Mouse (Mus musculus): ENCODE measurements at regions not wholly inside any gene's neighbourhood (a gene's known extent, or its start where the extent isn't known, plus 50 kb on each side); places are given as distances from the start of the nearest gene placed in this dataset.

DNA sequence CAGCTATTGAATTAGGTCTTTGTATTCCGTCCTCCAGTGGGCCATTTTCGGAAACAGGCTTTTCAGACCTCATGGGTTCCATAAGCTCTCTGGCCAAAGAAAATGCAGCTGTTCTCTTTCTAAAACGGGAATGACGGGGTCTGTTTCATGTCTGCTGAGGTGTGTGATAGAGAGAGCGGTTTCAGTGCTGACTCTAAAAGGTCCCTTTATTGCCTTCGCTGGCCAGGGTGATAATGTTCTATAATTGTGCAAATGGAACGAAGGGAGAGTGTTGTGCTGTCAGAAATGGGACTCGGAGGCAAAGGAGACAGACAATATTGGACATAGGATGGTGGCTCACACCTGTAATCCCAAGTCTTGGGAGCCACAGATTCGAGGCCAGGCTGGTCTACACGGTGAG, 53.5 kb upstream of the Osbpl8 start:
- no peaks in the 10 kb centered on the region for H3K27me3 ChIP-seq (replicated peaks; ENCODE audit: control insufficient read depth, insufficient read depth, low read length)
- 84% methylated on average over 10 of the region's 10 CpGs for WGBS
- H3K4me3 ChIP-seq (ENCODE audit: insufficient read depth, low read depth, low read length): no peak overlapping the region
- no peak overlapping the region for H3K27ac ChIP-seq (ENCODE audit: insufficient read depth, low read depth, low read length)
- TF ChIP-seq POLR2A (IDR thresholded peaks at IDR 0.05; ENCODE audit: low read depth, low read length): no peak
- no peak for TF ChIP-seq CTCF (conservative IDR thresholded peaks at IDR 0.05; ENCODE audit: insufficient read depth, insufficient read length, low read depth, low read length)
- peaks cover 2% of the 10 kb centered on the region; the same call in 1 of the 2 replicates for H3K4me1 ChIP-seq (ENCODE audit: control insufficient read depth, insufficient read depth, low read length)
- no peak for DNase-seq
- no peaks in the 10 kb centered on the region for H3K36me3 ChIP-seq (ENCODE audit: control insufficient read depth, insufficient read depth, low read length)

GRCm38 (mm10) chr10:111108658-111109633, 55.6 kb upstream of the Osbpl8 start:
- H3K27ac ChIP-seq (ENCODE audit: insufficient read depth, low read depth, low read length): no peak overlapping the region

GRCm38 (mm10) chr10:111107852-111108251, 56.7 kb upstream of the Osbpl8 start:
- H3K27me3 ChIP-seq (replicated peaks; ENCODE audit: control insufficient read depth, insufficient read depth, low read length): no peaks in the 10 kb centered on the region
- no peak overlapping the region for H3K4me3 ChIP-seq (ENCODE audit: insufficient read depth, low read depth, low read length)
- peaks cover 3% of the 10 kb centered on the region; the same call in 1 of the 2 replicates for H3K4me1 ChIP-seq (ENCODE audit: control insufficient read depth, insufficient read depth, low read length)
- 75% methylated on average over 5 of the region's 5 CpGs for WGBS
- H3K36me3 ChIP-seq (ENCODE audit: control insufficient read depth, insufficient read depth, low read length): no peaks in the 10 kb centered on the region
- no peak for DNase-seq
- no peak for TF ChIP-seq POLR2A (IDR thresholded peaks at IDR 0.05; ENCODE audit: low read depth, low read length)
- no peak for TF ChIP-seq CTCF (conservative IDR thresholded peaks at IDR 0.05; ENCODE audit: insufficient read depth, insufficient read length, low read depth, low read length)
- no peak overlapping the region for H3K27ac ChIP-seq (ENCODE audit: insufficient read depth, low read depth, low read length)

More at GRCm38 (mm10) chr10:111108658-111109633, 55.6 kb upstream of the Osbpl8 start:
- no peak overlapping the region for H3K4me3 ChIP-seq (ENCODE audit: insufficient read depth, low read depth, low read length)
- peak; percentile 70 for DNase-seq
- H3K4me1 ChIP-seq (ENCODE audit: control insufficient read depth, insufficient read depth, low read length): peaks cover 3% of the 10 kb centered on the region; the same call in 1 of the 2 replicates
- 44% methylated on average over 24 of the region's 24 CpGs for WGBS
- H3K27me3 ChIP-seq (replicated peaks; ENCODE audit: control insufficient read depth, insufficient read depth, low read length): no peaks in the 10 kb centered on the region
- TF ChIP-seq CTCF (conservative IDR thresholded peaks at IDR 0.05; ENCODE audit: insufficient read depth, insufficient read length, low read depth, low read length): peak; percentile 68
- no peak for TF ChIP-seq POLR2A (IDR thresholded peaks at IDR 0.05; ENCODE audit: low read depth, low read length)
- H3K36me3 ChIP-seq (ENCODE audit: control insufficient read depth, insufficient read depth, low read length): no peaks in the 10 kb centered on the region

- DNase-seq: peak; percentile 84
- peak overlapping the region; percentile 88 for H3K27ac ChIP-seq (ENCODE audit: insufficient read depth, low read depth, low read length)
- peaks cover 3% of the 10 kb centered on the region; the same call in 1 of the 2 replicates for H3K4me1 ChIP-seq (ENCODE audit: control insufficient read depth, insufficient read depth, low read length)
- no peak overlapping the region for H3K4me3 ChIP-seq (ENCODE audit: insufficient read depth, low read depth, low read length)
- TF ChIP-seq CTCF (conservative IDR thresholded peaks at IDR 0.05; ENCODE audit: insufficient read depth, insufficient read length, low read depth, low read length) (peak; percentile 78), POLR2A (IDR thresholded peaks at IDR 0.05; ENCODE audit: low read depth, low read length) (no peak)
- WGBS: 51% methylated on average over 7 of the region's 7 CpGs
- H3K27me3 ChIP-seq (replicated peaks; ENCODE audit: control insufficient read depth, insufficient read depth, low read length): no peaks in the 10 kb centered on the region
- no peaks in the 10 kb centered on the region for H3K36me3 ChIP-seq (ENCODE audit: control insufficient read depth, insufficient read depth, low read length)
These were observed 57.2 kb upstream of the Osbpl8 start for GRCm38 (mm10) chr10:111107387-111107786.

DNA sequence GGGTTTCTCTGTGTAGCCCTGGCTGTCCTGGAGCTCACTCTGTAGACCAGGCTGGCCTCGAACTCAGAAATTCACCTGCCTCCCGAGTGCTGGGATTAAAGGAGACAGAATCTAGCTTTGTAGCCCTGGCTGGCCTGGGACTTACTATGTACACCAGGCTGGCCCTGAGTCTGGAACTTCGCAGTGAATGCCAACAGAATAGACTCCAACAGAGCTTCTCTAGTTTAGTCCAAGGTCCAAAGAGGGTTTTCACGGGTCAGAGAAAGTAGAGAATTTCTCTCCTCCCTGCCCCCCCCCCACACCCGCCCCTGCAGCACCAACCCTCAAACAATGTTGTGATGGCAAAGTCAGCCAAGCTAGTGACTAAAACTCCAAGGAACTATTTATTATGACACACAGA, 58.1 kb upstream of the Osbpl8 start:
- Histone ChIP-seq H3K4me1 (ENCODE audit: control insufficient read depth, insufficient read depth, low read length) (peaks cover 3% of the 10 kb centered on the region; the same call in 1 of the 2 replicates), H3K27ac (ENCODE audit: insufficient read depth, low read depth, low read length) (peak overlapping the region; percentile 88), H3K27me3 (replicated peaks; ENCODE audit: control insufficient read depth, insufficient read depth, low read length) (no peaks in the 10 kb centered on the region), H3K36me3 (ENCODE audit: control insufficient read depth, insufficient read depth, low read length) (no peaks in the 10 kb centered on the region), H3K4me3 (ENCODE audit: insufficient read depth, low read depth, low read length) (no peak overlapping the region)
- DNase-seq: peak; percentile 88
- 58% methylated on average over 5 of the region's 5 CpGs for WGBS
- TF ChIP-seq POLR2A (IDR thresholded peaks at IDR 0.05; ENCODE audit: low read depth, low read length): no peak

- peak overlapping the region; percentile 53; the same call in 1 of the 2 replicates for H3K27ac ChIP-seq (ENCODE audit: insufficient read depth, low read depth, low read length)
- WGBS: 98% methylated on average over 5 of the region's 5 CpGs
- TF ChIP-seq POLR2A (IDR thresholded peaks at IDR 0.05; ENCODE audit: low read depth, low read length): no peak
- no peak for TF ChIP-seq CTCF (conservative IDR thresholded peaks at IDR 0.05; ENCODE audit: insufficient read depth, insufficient read length, low read depth, low read length)
- no peak overlapping the region for H3K4me3 ChIP-seq (ENCODE audit: insufficient read depth, low read depth, low read length)
- H3K4me1 ChIP-seq (ENCODE audit: control insufficient read depth, insufficient read depth, low read length): peaks cover 3% of the 10 kb centered on the region; the same call in 1 of the 2 replicates
- no peaks in the 10 kb centered on the region for H3K27me3 ChIP-seq (replicated peaks; ENCODE audit: control insufficient read depth, insufficient read depth, low read length)
- no peak for DNase-seq
- no peaks in the 10 kb centered on the region for H3K36me3 ChIP-seq (ENCODE audit: control insufficient read depth, insufficient read depth, low read length)
These were observed 58.9 kb upstream of the Osbpl8 start for GRCm38 (mm10) chr10:111105662-111106061.

DNA sequence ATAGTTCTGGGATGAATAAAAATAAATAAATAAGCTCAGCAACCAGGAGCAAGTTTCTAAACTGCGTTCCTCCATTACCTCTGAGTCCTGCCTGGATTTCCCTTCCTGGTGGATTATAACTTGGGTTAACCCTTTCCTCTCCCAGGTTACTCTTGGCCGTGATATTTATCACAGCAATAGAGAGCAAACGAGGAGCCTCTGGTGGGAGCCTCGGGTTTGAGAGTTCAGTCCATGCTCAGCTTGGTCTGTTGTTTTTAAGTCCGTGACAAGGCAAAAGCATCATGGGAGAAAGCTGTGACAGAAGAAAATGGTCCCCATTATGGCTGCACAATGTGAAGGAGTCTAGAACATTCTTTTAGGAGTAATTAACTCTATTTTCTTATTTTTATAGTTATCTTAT, 61.0 kb upstream of the Osbpl8 start:
- DNase-seq: no peak
- Histone ChIP-seq H3K4me1 (ENCODE audit: control insufficient read depth, insufficient read depth, low read length) (peaks cover 3% of the 10 kb centered on the region; the same call in 1 of the 2 replicates), H3K36me3 (ENCODE audit: control insufficient read depth, insufficient read depth, low read length) (no peaks in the 10 kb centered on the region), H3K27me3 (replicated peaks; ENCODE audit: control insufficient read depth, insufficient read depth, low read length) (no peaks in the 10 kb centered on the region), H3K27ac (ENCODE audit: insufficient read depth, low read depth, low read length) (no peak overlapping the region), H3K4me3 (ENCODE audit: insufficient read depth, low read depth, low read length) (no peak overlapping the region)
- TF ChIP-seq POLR2A (IDR thresholded peaks at IDR 0.05; ENCODE audit: low read depth, low read length) (no peak), CTCF (conservative IDR thresholded peaks at IDR 0.05; ENCODE audit: insufficient read depth, insufficient read length, low read depth, low read length) (no peak)
- 65% methylated on average over 5 of the region's 5 CpGs for WGBS
